In genomic region chr17:53502966-53503365, GRCm38 (mm10) we compare ENCODE assay signal across 29 mouse cellular contexts. TPM values are rescaled to one million over a fixed set of nuclear protein-coding genes. Genes with fewer than 3 reads are reported as not detected.
A peak's percentile ranks its signal among the peaks of the same experiment; 100 is the strongest.
DNase-seq lines count a peak whose midpoint lies in the region; ATAC-seq and TF ChIP-seq lines count a peak whose summit lies in the region.
"Had no signal": no experiment of that assay in that cellular context is flagged by ENCODE, and none has a peak within 500 bp of the region (broad histone marks: within the 10 kb centered on the region; RNA-seq: fewer than 3 reads in every experiment).

No protein-coding gene starts in this region.

- 100% methylated on average over 2 of the region's 2 CpGs for WGBS in kidney, postnatal 0 days

- no peak overlapping the region for H3K27ac ChIP-seq in kidney, postnatal 0 days
- no peak overlapping the region for H3K27ac ChIP-seq in ES-E14 (ENCODE audit: insufficient read depth, low read depth, low read length, poor library complexity, severe bottlenecking)
- H3K27ac ChIP-seq: embryonic facial prominence, embryonic 12.5 days; embryonic facial prominence, embryonic 15.5 days; forebrain, embryonic 12.5 days; forebrain, embryonic 15.5 days; hindbrain, embryonic 12.5 days; hindbrain, embryonic 15.5 days had no signal

- DNase-seq in kidney, postnatal 0 days (ENCODE audit: low spot score) = no peak
- DNase-seq in kidney, postnatal 25 days = no peak
- no peak for DNase-seq in ES-E14 (ENCODE audit: low read depth, low spot score)
- no peak for DNase-seq in Patski (ENCODE audit: low read depth, low spot score)
- no peak for DNase-seq in adrenal gland, adult 18-20 months (ENCODE audit: low spot score in 2 of 2)
- no peak for DNase-seq in embryo, embryonic 10.5 days (ENCODE audit: low spot score)
- DNase-seq: adrenal gland, postnatal 10 days; adrenal gland, postnatal 36 days; cerebellum, adult 18-20 months; cerebellum, adult 9-10 months; cerebellum, postnatal 14 days; gastrocnemius, postnatal 10 days; gastrocnemius, postnatal 36 days had no signal

- H3K4me2 ChIP-seq in kidney, postnatal 0 days (ENCODE audit: low read length) = no peak overlapping the region
- H3K4me2 ChIP-seq: embryonic facial prominence, embryonic 12.5 days; embryonic facial prominence, embryonic 15.5 days; forebrain, embryonic 12.5 days; forebrain, embryonic 15.5 days; heart, embryonic 11.5 days; hindbrain, embryonic 12.5 days; hindbrain, embryonic 15.5 days had no signal

- H3K4me1 ChIP-seq in kidney, postnatal 0 days (replicated peaks; ENCODE audit: insufficient read depth, low read length) = no peaks in the 10 kb centered on the region
- no peaks in the 10 kb centered on the region; a peak in 1 of 4 replicates for H3K4me1 ChIP-seq in ES-E14 (ENCODE audit: control insufficient read depth in 2 of 2, insufficient read depth in 2 of 2, low read length in 2 of 2, poor library complexity in 1 of 2)
- H3K4me1 ChIP-seq: embryonic facial prominence, embryonic 12.5 days; embryonic facial prominence, embryonic 15.5 days; forebrain, embryonic 12.5 days; forebrain, embryonic 15.5 days; hindbrain, embryonic 12.5 days; hindbrain, embryonic 15.5 days had no signal

- H3K9me3 ChIP-seq in kidney, postnatal 0 days (replicated peaks; ENCODE audit: low read length) = no peaks in the 10 kb centered on the region
- H3K9me3 ChIP-seq in ES-E14 (ENCODE audit: control insufficient read depth, insufficient read depth, low read depth, low read length) = no peaks in the 10 kb centered on the region
- H3K9me3 ChIP-seq: embryonic facial prominence, embryonic 12.5 days; embryonic facial prominence, embryonic 15.5 days; forebrain, embryonic 12.5 days; forebrain, embryonic 15.5 days; G1E; hindbrain, embryonic 12.5 days; hindbrain, embryonic 15.5 days had no signal

- ATAC-seq in kidney, postnatal 0 days (replicated peaks; ENCODE audit: low FRiP score, low read depth) = no peak
- no peak for ATAC-seq in Patski
- ATAC-seq: activated CD4-positive, CD25-positive, alpha-beta regulatory T cell, adult 4 months; CD4-positive, CD25-positive, alpha-beta regulatory T cell, adult 4 months; forebrain, embryonic 15.5 days; intestine, postnatal 0 days had no signal

- TF ChIP-seq CTCF in kidney, postnatal 0 days (IDR thresholded peaks at IDR 0.05; ENCODE audit: low read depth) = 0 out of 2 replicates have a peak, but pooled peaks have one; percentile 13
- TF ChIP-seq CTCF in Patski (IDR thresholded peaks at IDR 0.05) = peak; percentile 12

- no peak overlapping the region for H3K4me3 ChIP-seq in kidney, postnatal 0 days (replicated peaks; ENCODE audit: low read depth, low read length)
- no peak overlapping the region for H3K4me3 ChIP-seq in ES-E14 (ENCODE audit: insufficient read depth in 1 of 2, low read depth in 1 of 2, low read length in 2 of 2, poor library complexity in 1 of 2, severe bottlenecking in 1 of 2)
- H3K4me3 ChIP-seq: embryonic facial prominence, embryonic 12.5 days; embryonic facial prominence, embryonic 15.5 days; forebrain, embryonic 12.5 days; forebrain, embryonic 15.5 days; hindbrain, embryonic 12.5 days; hindbrain, embryonic 15.5 days had no signal

- in situ Hi-C loops in ES-E14 (cut with MboI; ENCODE audit: low sequenced_read_pairs in 2 of 2, unreplicated experiment in 2 of 2) = no loop called here
- in situ Hi-C loops in Patski (cut with MboI; ENCODE audit: low pct_unique_long_range_greater_than_20kb) = no loop called here

- H3K36me3 ChIP-seq in kidney, postnatal 0 days (ENCODE audit: insufficient read depth, low read length) = peaks cover 24% of the 10 kb centered on the region
- H3K36me3 ChIP-seq in ES-E14 (ENCODE audit: control insufficient read depth, insufficient read depth, low read length, poor library complexity, severe bottlenecking) = peaks cover 5% of the 10 kb centered on the region

- POLR2A ChIA-PET in Patski (lab: Charles Lee) = interaction anchor here (0.6 kb wide), 1 partner anchor 10 kb away, joined by 6 read pairs; no protein-coding TSS in a partner anchor

- CTCF ChIA-PET in Patski (lab: Charles Lee) = interaction anchor here (1.4 to 1.8 kb wide), 3 partner anchors 9 to 23 kb away, joined by 3 to 6 read pairs (median 5); no protein-coding TSS in a partner anchor

- no peaks in the 10 kb centered on the region for H3K27me3 ChIP-seq in kidney, postnatal 0 days (ENCODE audit: insufficient read depth, low read length)
- no peaks in the 10 kb centered on the region for H3K27me3 ChIP-seq in Patski
- H3K27me3 ChIP-seq: embryonic facial prominence, embryonic 12.5 days; embryonic facial prominence, embryonic 15.5 days; forebrain, embryonic 12.5 days; forebrain, embryonic 15.5 days; hindbrain, embryonic 12.5 days; hindbrain, embryonic 15.5 days had no signal

- H3K9ac ChIP-seq in kidney, postnatal 0 days (ENCODE audit: low read depth, low read length) = no peak overlapping the region
- no peak overlapping the region for H3K9ac ChIP-seq in ES-E14 (ENCODE audit: insufficient read depth, low read depth, low read length, poor library complexity, severe bottlenecking)
- H3K9ac ChIP-seq: embryonic facial prominence, embryonic 12.5 days; embryonic facial prominence, embryonic 15.5 days; forebrain, embryonic 12.5 days; forebrain, embryonic 15.5 days; hindbrain, embryonic 12.5 days; hindbrain, embryonic 15.5 days had no signal

TF ChIP-seq in ES-E14, 5 proteins besides CTCF, POLR2A, EP300 and RAD21:
- TF ChIP-seq CHD2 (IDR thresholded peaks at IDR 0.05; ENCODE audit: low read depth, low read length) (no peak), ZNF384 (IDR thresholded peaks at IDR 0.05; ENCODE audit: low read depth, low read length) (peak; percentile 69; the same call in 1 of the 2 replicates), HCFC1 (IDR thresholded peaks at IDR 0.05; ENCODE audit: borderline replicate concordance, insufficient read depth, low read length) (no peak), MAFK (IDR thresholded peaks at IDR 0.05; ENCODE audit: insufficient read depth, low read depth, low read length) (no peak)

RNA-seq across cellular contexts. Expression of gene Rab5a, which starts 23.9 kb away (rescaled TPM):
- polyA plus RNA-seq in kidney, postnatal 0 days (2015; fragmentation: Nextera tagmentation; extraction: Ambion mirVana) = 85.1 and 88.0 TPM in 2 replicates
- total RNA-seq in ES-E14 (2012; rRNA removed) = 32.7 and 50.5 TPM in 2 replicates
- 93.7 TPM for polyA plus RNA-seq in Patski (2021)
- 100 to 1,000 TPM in 1 of 2 experiments, 10 to 100 TPM in 1; 78.9 to 109 TPM for total RNA-seq in adrenal gland, adult 18-20 months (2021)

RNA-seq across cellular contexts. Expression of gene Pp2d1, which starts 36.3 kb away (rescaled TPM):
- 0.13 and 0.22 TPM in 2 replicates for polyA plus RNA-seq in kidney, postnatal 0 days (2015; fragmentation: Nextera tagmentation; extraction: Ambion mirVana)
- 0.31 and 0.48 TPM in 2 replicates for total RNA-seq in ES-E14 (2012; rRNA removed)
- 0.12 TPM for polyA plus RNA-seq in Patski (2021)
- total RNA-seq in adrenal gland, adult 18-20 months (2021) = not detected
- total RNA-seq: adrenal gland, postnatal 10 days; adrenal gland, postnatal 36 days; gastrocnemius, adult 18-20 months; gastrocnemius, postnatal 10 days; gastrocnemius, postnatal 36 days; granulocyte monocyte progenitor cell, adult 5-6 weeks; heart, postnatal 25 days; hematopoietic stem cell, adult 5-6 weeks had no signal
- polyA plus RNA-seq: G1E had no signal

RNA-seq across cellular contexts. Expression of gene Efhb, which starts 39.8 kb away (rescaled TPM):
- polyA plus RNA-seq in kidney, postnatal 0 days (2015; fragmentation: Nextera tagmentation; extraction: Ambion mirVana) = 0.24 and 0.32 TPM in 2 replicates
- 0.40 and 0.85 TPM in 2 replicates for total RNA-seq in ES-E14 (2012; rRNA removed)
- polyA plus RNA-seq in Patski (2021) = 0.18 TPM
- under 1 TPM; 0.19 to 0.40 TPM for total RNA-seq in adrenal gland, adult 18-20 months (2021)
- total RNA-seq: granulocyte monocyte progenitor cell, adult 5-6 weeks; hematopoietic stem cell, adult 5-6 weeks had no signal
- polyA plus RNA-seq: C2C12, G1E had no signal
